Mouse (Mus musculus) gastrocnemius, adult 18-20 months (tissue): Measurements from ENCODE around the gene Blzf1. TPM values are rescaled to one million over a fixed set of nuclear protein-coding genes. Genes with fewer than 3 reads are reported as not detected.

Experiments used
- DNase-seq: peaks from one replicate; pipeline ENCODE4 v3.0.0; 2021; ENCODE audit warnings: low spot score
- total RNA-seq, 2 experiments: library from RNA; stranded (reverse); gene quantifications; 2 replicates each; pipeline ENCODE4 v1.2.3; 2021

Gene Blzf1
- total RNA-seq, 2 experiments from 2014 or later, result 24.1 to 25.6 TPM

GRCm38 (mm10) chr1:164241494-164241893 is 65.8 kb downstream of the Blzf1 start:
- DNase-seq, result no peak

Other genes with a start within 250 kb of the Blzf1 start
- not detected for gene Sell, start 245.5 kb downstream of the Blzf1 start, total RNA-seq
- gene Selp, start 192.2 kb downstream of the Blzf1 start, total RNA-seq, result under 1 TPM; 0.27 to 0.62 TPM
- gene F5, start 155.7 kb downstream of the Blzf1 start, total RNA-seq, result under 1 TPM; 0.05 to 0.09 TPM
- 1 to 10 TPM; 1.9 to 3.0 TPM for gene Slc19a2, start 58.4 kb downstream of the Blzf1 start, total RNA-seq
- 10 to 100 TPM; 12.3 to 13.5 TPM for gene Ccdc181, start 31.9 kb downstream of the Blzf1 start, total RNA-seq
- gene Nme7, start 3.4 kb downstream of the Blzf1 start, total RNA-seq, result 1 to 10 TPM; 1.3 to 1.7 TPM
- gene Atp1b1, start 150.9 kb upstream of the Blzf1 start, total RNA-seq, result 100 to 1,000 TPM; 179 to 280 TPM